Mouse (Mus musculus): ENCODE results near the gene Pmm2. TPM values are rescaled to one million over a fixed set of nuclear protein-coding genes. Genes with fewer than 3 reads are reported as not detected.
A peak's percentile ranks its signal among the peaks of the same experiment; 100 is the strongest.

The Pmm2 gene
- polyA plus RNA-seq, 1 experiment from 2014 or later, result 42.4 TPM

DNA sequence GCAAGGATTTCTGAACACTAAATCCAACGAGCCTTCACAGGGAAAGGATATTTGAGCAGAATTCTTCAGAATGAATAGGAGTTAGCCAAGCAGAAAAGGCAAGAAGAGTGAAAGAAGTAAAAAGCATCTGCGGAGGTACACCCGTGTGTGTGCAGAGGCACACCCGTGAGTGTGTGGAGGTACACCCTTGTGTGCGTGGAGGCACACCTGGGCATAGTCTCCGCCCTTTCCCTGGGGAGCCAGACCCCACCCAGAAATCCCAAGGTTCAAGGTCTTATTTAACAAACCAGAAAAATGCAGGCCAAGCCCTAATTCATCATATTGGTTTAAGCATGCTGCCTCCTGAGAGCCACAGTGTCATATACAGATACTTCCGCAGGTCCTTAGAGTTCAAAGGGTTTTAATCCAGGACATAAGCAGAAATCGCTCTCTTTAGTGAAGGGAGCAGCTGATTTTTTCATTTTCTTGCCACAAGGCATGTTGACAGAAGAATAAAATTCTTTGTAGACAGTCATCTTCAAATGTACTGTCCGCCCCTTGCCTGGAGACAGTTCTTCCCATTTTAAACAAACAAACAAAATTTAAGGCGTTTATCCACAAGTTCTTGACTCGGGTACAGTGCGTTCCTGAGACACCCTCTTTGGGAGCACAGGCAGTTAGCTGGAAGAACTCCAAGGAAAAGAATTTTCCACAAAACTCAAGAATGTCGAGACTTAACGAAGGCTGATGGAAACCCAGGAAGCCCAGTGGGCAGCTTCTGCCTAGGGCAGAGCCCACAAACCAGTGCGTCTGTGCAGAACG lies 17.0 kb upstream of the Pmm2 start:
- no peak for ATAC-seq
- H3K4me1 ChIP-seq, result peaks cover 13% of the 10 kb centered on the region
- 73% methylated on average over 16 of the region's 16 CpGs for WGBS (ENCODE audit: insufficient replicate concordance)
- no peak overlapping the region for H3K4me2 ChIP-seq
- H3K27me3 ChIP-seq (replicated peaks), result no peaks in the 10 kb centered on the region
- no peak overlapping the region for H3K27ac ChIP-seq
- no peaks in the 10 kb centered on the region for H3K9me3 ChIP-seq (replicated peaks)
- H3K4me3 ChIP-seq, result no peak overlapping the region
- H3K9ac ChIP-seq, result no peak overlapping the region
- 0 out of 2 replicates have a peak, but pooled peaks cover 6% of the 10 kb centered on the region for H3K36me3 ChIP-seq

GRCm38 (mm10) chr16:8630419-8630818 lies 7.1 kb upstream of the Pmm2 start:
- Histone ChIP-seq H3K9me3 (replicated peaks) (no peaks in the 10 kb centered on the region), H3K36me3 (peaks cover 40% of the 10 kb centered on the region), H3K4me3 (no peak overlapping the region), H3K4me1 (peaks cover 12% of the 10 kb centered on the region), H3K27me3 (replicated peaks) (no peaks in the 10 kb centered on the region), H3K9ac (no peak overlapping the region), H3K27ac (no peak overlapping the region), H3K4me2 (no peak overlapping the region)
- 55% methylated on average over 2 of the region's 2 CpGs for WGBS (ENCODE audit: insufficient replicate concordance)
- no peak for ATAC-seq

- H3K9me3 ChIP-seq (replicated peaks), result no peaks in the 10 kb centered on the region
- no peak overlapping the region for H3K4me3 ChIP-seq
- H3K27ac ChIP-seq, result no peak overlapping the region
- no peak for ATAC-seq
- peaks cover 48% of the 10 kb centered on the region for H3K36me3 ChIP-seq
- no peak overlapping the region for H3K9ac ChIP-seq
- H3K4me1 ChIP-seq, result peaks cover 22% of the 10 kb centered on the region
- H3K27me3 ChIP-seq (replicated peaks), result no peaks in the 10 kb centered on the region
- no peak overlapping the region for H3K4me2 ChIP-seq
- 62% methylated on average over 5 of the region's 5 CpGs for WGBS (ENCODE audit: insufficient replicate concordance)
Observed at GRCm38 (mm10) chr16:8631428-8631827, 6.0 kb upstream of the Pmm2 start.

GRCm38 (mm10) chr16:8636867-8637216 lies 632 bp upstream of the Pmm2 start:
- no peaks in the 10 kb centered on the region for H3K27me3 ChIP-seq (replicated peaks)
- H3K9me3 ChIP-seq (replicated peaks), result no peaks in the 10 kb centered on the region
- H3K4me2 ChIP-seq, result peak overlapping the region; percentile 86
- H3K27ac ChIP-seq, result peak overlapping the region; percentile 94
- H3K4me3 ChIP-seq, result peak overlapping the region; percentile 87
- H3K9ac ChIP-seq, result peak overlapping the region; percentile 91
- H3K36me3 ChIP-seq, result peaks cover 56% of the 10 kb centered on the region
- WGBS (ENCODE audit: insufficient replicate concordance), result under 1% methylated on average over 13 of the region's 13 CpGs
- H3K4me1 ChIP-seq, result peaks cover 59% of the 10 kb centered on the region
- peak; percentile 46 for ATAC-seq

- no peak for ATAC-seq
- Histone ChIP-seq H3K27me3 (replicated peaks) (no peaks in the 10 kb centered on the region), H3K4me3 (peak overlapping the region; percentile 87), H3K9me3 (replicated peaks) (no peaks in the 10 kb centered on the region), H3K4me1 (peaks cover 56% of the 10 kb centered on the region), H3K27ac (peak overlapping the region; percentile 94), H3K4me2 (peak overlapping the region; percentile 86), H3K36me3 (peaks cover 56% of the 10 kb centered on the region), H3K9ac (peak overlapping the region; percentile 91)
- WGBS (ENCODE audit: insufficient replicate concordance), result 17% methylated on average over 7 of the region's 7 CpGs
Observed at GRCm38 (mm10) chr16:8638131-8638530, 657 bp downstream of the Pmm2 start.

DNA sequence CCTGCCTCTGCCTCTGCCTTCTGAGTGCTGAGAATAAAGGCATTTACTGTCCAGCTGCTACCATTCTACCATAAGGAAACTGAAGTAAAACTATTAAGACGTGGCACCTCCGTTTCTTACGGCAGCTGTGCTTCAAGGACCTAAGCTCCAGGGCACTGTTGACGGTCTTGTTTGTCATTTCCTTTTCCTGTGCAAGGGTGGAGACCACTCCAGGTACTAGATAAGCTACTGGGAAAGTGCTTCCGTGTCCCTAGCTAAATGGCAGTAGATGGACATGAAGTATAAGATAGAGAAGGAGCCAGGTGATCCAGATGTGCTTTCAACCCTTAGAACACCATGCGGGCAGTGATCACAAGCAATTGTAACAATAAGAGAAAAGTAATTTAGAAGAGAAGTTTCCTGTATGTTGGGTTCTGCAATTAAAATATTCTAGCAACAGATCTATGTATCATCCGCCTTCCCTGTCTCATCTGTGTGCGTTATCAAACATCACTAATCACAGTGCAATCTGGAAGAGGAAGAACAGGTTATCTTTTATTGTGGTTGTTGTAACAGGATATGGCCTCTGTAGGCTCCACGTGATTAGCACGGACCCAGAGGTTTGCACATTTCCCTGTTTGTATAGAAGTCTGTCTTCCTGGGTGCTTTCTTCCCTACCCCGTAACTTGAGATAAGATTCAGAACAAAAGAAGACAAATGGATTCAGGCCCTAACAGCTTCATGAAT lies 2.2 kb downstream of the Pmm2 start:
- Histone ChIP-seq H3K9me3 (replicated peaks) (no peaks in the 10 kb centered on the region), H3K9ac (no peak overlapping the region), H3K27ac (no peak overlapping the region), H3K4me2 (peak overlapping the region; percentile 86), H3K4me1 (peaks cover 56% of the 10 kb centered on the region), H3K27me3 (replicated peaks) (no peaks in the 10 kb centered on the region), H3K36me3 (peaks cover 60% of the 10 kb centered on the region), H3K4me3 (peak overlapping the region; percentile 87; the same call in 1 of the 2 replicates)
- 36% methylated on average over 11 of the region's 11 CpGs for WGBS (ENCODE audit: insufficient replicate concordance)
- no peak for ATAC-seq

DNA sequence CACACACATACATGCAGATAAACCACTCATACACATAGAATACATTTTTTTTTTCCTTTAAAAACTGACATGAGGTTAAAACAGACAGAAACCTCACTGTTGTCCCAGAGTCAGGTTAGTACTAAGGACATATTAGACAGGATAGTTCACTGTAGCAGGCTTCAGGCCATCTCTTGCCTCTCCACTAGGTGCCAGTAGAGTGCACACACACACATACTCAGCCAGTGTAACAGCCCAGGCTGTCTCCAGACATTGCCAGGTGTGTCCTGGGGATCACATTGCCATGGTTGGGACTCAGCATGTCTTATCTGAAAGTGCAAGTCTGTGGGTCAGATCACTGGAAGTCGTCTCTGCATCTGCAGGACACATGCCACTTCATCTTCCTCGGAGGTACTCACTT lies 6.4 kb downstream of the Pmm2 start:
- WGBS (ENCODE audit: insufficient replicate concordance), result 61% methylated on average over 2 of the region's 2 CpGs
- H3K9ac ChIP-seq, result no peak overlapping the region
- peaks cover 28% of the 10 kb centered on the region for H3K4me1 ChIP-seq
- no peak overlapping the region for H3K4me3 ChIP-seq
- H3K9me3 ChIP-seq (replicated peaks), result no peaks in the 10 kb centered on the region
- H3K36me3 ChIP-seq, result peaks cover 87% of the 10 kb centered on the region
- H3K27ac ChIP-seq, result no peak overlapping the region
- H3K27me3 ChIP-seq (replicated peaks), result no peaks in the 10 kb centered on the region
- H3K4me2 ChIP-seq, result no peak overlapping the region
- peak; percentile 79 for ATAC-seq

- H3K4me1 ChIP-seq, result peaks cover 11% of the 10 kb centered on the region
- H3K27ac ChIP-seq, result no peak overlapping the region
- H3K4me3 ChIP-seq, result no peak overlapping the region
- no peaks in the 10 kb centered on the region for H3K27me3 ChIP-seq (replicated peaks)
- no peaks in the 10 kb centered on the region for H3K9me3 ChIP-seq (replicated peaks)
- no peak overlapping the region for H3K9ac ChIP-seq
- no peak for ATAC-seq
- H3K4me2 ChIP-seq, result no peak overlapping the region
- 82% methylated on average over 6 of the region's 6 CpGs for WGBS (ENCODE audit: insufficient replicate concordance)
- H3K36me3 ChIP-seq, result peaks cover 98% of the 10 kb centered on the region
Observed at GRCm38 (mm10) chr16:8645546-8645945, 8.1 kb downstream of the Pmm2 start.

GRCm38 (mm10) chr16:8650007-8650406 lies 12.5 kb downstream of the Pmm2 start:
- H3K4me3 ChIP-seq, result no peak overlapping the region
- H3K36me3 ChIP-seq, result peaks cover 99% of the 10 kb centered on the region
- H3K9ac ChIP-seq, result no peak overlapping the region
- H3K4me1 ChIP-seq, result peaks cover 8% of the 10 kb centered on the region
- 91% methylated on average over 3 of the region's 3 CpGs for WGBS (ENCODE audit: insufficient replicate concordance)
- H3K27ac ChIP-seq, result no peak overlapping the region
- no peaks in the 10 kb centered on the region for H3K9me3 ChIP-seq (replicated peaks)
- H3K27me3 ChIP-seq (replicated peaks), result no peaks in the 10 kb centered on the region
- no peak for ATAC-seq
- H3K4me2 ChIP-seq, result no peak overlapping the region

DNA sequence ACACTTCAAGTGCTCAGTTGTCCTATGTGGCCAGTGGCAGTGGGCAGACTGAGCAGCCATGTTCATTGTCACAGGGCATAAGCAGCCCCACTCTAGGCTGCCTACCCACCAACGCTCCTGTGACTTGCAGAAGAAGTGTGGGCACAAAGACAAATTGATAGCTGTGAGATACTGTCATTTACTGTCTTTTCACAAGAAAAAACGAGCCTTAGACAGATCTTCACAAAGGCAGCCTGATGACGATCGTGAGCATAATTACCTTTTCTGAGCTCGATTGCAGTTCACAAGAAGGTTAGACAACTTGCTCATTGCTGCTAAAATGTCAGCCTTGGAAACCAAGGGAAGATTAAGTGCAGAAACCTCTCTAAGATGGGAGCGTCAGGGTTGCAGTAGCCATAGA lies 17.6 kb downstream of the Pmm2 start:
- Histone ChIP-seq H3K27ac (no peak overlapping the region), H3K4me1 (peaks cover 26% of the 10 kb centered on the region), H3K4me2 (no peak overlapping the region), H3K36me3 (peaks cover 97% of the 10 kb centered on the region), H3K27me3 (replicated peaks) (no peaks in the 10 kb centered on the region), H3K4me3 (no peak overlapping the region), H3K9ac (no peak overlapping the region), H3K9me3 (replicated peaks) (no peaks in the 10 kb centered on the region)
- 79% methylated on average over 6 of the region's 6 CpGs for WGBS (ENCODE audit: insufficient replicate concordance)
- ATAC-seq, result no peak

DNA sequence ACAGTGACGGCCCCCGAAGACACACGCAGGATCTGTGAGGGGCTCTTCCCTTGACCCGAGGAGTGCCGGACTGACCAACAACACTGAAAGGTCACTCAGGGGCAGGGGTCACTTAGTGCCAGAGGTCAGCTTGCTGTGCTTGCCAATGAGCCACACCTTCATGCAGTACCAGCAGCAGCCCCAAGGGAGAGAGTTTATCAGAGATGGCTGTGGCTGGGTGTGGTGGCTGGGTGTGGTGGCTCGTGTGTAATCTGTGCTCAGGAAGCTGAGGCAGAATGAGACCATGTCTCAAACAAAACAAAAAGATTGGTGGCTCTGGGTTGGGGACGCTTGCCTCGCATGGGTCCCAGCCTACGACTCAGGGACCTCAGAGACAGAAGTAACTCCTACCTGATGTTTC lies 18.1 kb downstream of the Pmm2 start:
- Histone ChIP-seq H3K27ac (no peak overlapping the region), H3K9me3 (replicated peaks) (no peaks in the 10 kb centered on the region), H3K36me3 (peaks cover 97% of the 10 kb centered on the region), H3K9ac (no peak overlapping the region), H3K4me2 (no peak overlapping the region), H3K27me3 (replicated peaks) (no peaks in the 10 kb centered on the region), H3K4me1 (peaks cover 31% of the 10 kb centered on the region), H3K4me3 (no peak overlapping the region)
- peak; percentile 70 for ATAC-seq
- 71% methylated on average over 9 of the region's 9 CpGs for WGBS (ENCODE audit: insufficient replicate concordance)

DNA sequence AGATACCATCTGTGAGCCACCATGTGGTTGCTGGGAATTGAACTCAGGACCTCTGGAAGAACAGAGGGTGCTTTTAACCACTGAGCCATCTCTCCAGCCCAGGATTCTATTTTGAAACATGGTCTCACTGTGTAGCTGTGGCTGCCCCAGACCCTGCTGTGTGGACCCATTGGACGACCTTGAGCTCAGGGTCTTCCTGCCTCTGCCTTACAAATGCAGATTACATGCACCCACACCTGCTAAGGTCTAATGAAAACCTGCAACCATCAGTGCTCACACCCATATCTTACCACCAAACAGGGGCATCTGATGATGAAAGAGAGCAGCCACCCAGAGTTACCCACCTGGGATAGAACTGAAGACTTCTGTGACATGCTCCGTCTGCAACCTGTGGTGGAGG lies 18.8 kb downstream of the Pmm2 start:
- Histone ChIP-seq H3K4me1 (peaks cover 36% of the 10 kb centered on the region), H3K9ac (no peak overlapping the region), H3K36me3 (peaks cover 96% of the 10 kb centered on the region), H3K27ac (no peak overlapping the region), H3K9me3 (replicated peaks) (no peaks in the 10 kb centered on the region), H3K4me2 (no peak overlapping the region), H3K27me3 (replicated peaks) (no peaks in the 10 kb centered on the region), H3K4me3 (no peak overlapping the region)
- ATAC-seq, result no peak
- 65% methylated on average over 2 of the region's 2 CpGs for WGBS (ENCODE audit: insufficient replicate concordance)
